Mouse (Mus musculus) bone marrow, adult 2 months (tissue): Measurements from ENCODE around the gene Il4i1.

ENCODE experiments used
- CTCF ChIP-seq: fragments of 200-500 bp; IDR thresholded peaks from 2 replicates; pipeline ENCODE4 v1.5.1; 2011; ENCODE audit warnings: low read length, control low read depth; ENCODE audit not compliant: control insufficient read depth, insufficient read depth
- POLR2A ChIP-seq: fragments of 200-500 bp; IDR thresholded peaks from 2 replicates; pipeline ENCODE4 v1.6.1; 2011; ENCODE audit warnings: low read depth, mild to moderate bottlenecking, control low read depth, low read length, borderline replicate concordance; ENCODE audit not compliant: control insufficient read depth

- TF ChIP-seq POLR2A: no peak
- no peak for TF ChIP-seq CTCF
Observed at GRCm38 (mm10) chr7:44855036-44855435, 38.8 kb downstream of the Il4i1 start.
